Mouse (Mus musculus): ENCODE measurements at regions not wholly inside any gene's neighbourhood (a gene's known extent, or its start where the extent isn't known, plus 50 kb on each side); places are given as distances from the start of the nearest gene placed in this dataset.
"Not testable (repeated sequence)": the region's sequence is repeated elsewhere in the genome, so short reads cannot be mapped to it uniquely, and the experiment has no call there.

DNA sequence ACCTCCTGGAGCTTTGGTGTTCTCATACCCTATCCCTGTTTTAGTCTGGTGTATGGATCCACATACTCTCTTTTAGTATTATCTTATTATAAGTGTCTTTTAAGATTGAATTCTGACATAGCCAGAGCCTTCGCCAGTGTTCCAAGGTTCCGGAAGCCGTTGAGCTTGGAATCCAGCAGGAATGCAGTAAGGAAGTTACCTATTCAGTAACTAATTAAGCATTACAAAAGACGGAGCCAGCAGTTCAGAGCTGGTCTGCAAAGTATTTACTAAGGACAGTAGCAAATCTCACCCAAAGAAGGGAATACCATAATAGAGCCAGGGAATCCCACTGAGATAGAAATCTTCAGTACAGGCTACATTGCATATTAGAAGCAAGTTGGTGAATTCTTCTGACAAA lies 93.7 kb upstream of the Ghr start:
- not testable (repeated sequence) for H3K9ac ChIP-seq; H3K27me3 ChIP-seq; H3K4me3 ChIP-seq (replicated peaks); H3K4me2 ChIP-seq (replicated peaks); H3K27ac ChIP-seq (replicated peaks); H3K9me3 ChIP-seq (replicated peaks); ATAC-seq (ENCODE audit: insufficient number of reproducible peaks, low FRiP score, low TSS enrichment, low read depth); H3K4me1 ChIP-seq; H3K36me3 ChIP-seq
- WGBS = 34% methylated on average over 4 of the region's 4 CpGs

DNA sequence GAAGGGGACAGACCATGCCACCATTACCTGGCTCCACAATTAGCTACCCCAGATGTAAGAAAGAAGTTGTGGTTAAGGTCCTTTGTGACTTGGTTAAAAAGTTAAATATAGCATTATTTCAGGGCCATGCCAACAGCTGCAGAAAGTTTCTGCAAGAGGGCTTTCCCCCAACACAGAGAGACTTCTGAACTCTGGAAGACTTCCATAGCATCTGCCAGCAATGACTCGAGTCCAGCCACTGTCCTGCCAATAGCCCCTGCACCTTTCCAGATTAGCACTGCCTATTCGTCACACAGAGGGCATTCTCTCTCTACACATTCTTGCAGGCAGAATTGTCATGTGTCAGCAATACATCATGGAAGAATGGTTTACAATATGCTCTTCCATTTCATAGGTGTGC lies 89.3 kb upstream of the Ghr start:
- Histone ChIP-seq H3K4me2 (replicated peaks) (no peak overlapping the region), H3K27me3 (no peaks in the 10 kb centered on the region), H3K27ac (replicated peaks) (no peak overlapping the region), H3K36me3 (no peaks in the 10 kb centered on the region), H3K4me3 (replicated peaks) (no peak overlapping the region), H3K9ac (no peak overlapping the region), H3K9me3 (replicated peaks) (no peaks in the 10 kb centered on the region), H3K4me1 (no peaks in the 10 kb centered on the region)
- no peak for ATAC-seq (ENCODE audit: insufficient number of reproducible peaks, low FRiP score, low TSS enrichment, low read depth)
- WGBS = 86% methylated on average over 2 of the region's 2 CpGs

DNA sequence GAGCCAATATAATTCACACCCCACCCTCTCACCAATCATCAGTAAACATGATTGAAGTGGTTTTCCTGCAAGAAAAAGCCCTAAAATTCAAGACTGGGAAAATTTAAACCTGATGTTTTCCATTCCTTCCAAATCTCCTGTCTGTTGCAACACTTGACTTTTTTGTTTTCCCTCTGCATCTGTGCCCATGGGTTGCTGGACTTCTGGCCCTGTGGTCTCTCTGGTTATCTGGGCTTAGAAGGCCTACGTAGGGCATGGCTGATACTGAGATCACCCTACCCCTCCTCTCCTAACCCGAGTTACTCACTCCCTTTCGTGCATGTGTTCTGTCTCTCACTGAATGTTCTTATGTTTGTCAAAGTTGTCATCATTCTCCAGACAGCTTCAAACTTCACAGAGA lies 87.9 kb upstream of the Ghr start:
- H3K27me3 ChIP-seq = no peaks in the 10 kb centered on the region
- no peak overlapping the region for H3K4me3 ChIP-seq (replicated peaks)
- no peak for ATAC-seq (ENCODE audit: insufficient number of reproducible peaks, low FRiP score, low TSS enrichment, low read depth)
- H3K9ac ChIP-seq = no peak overlapping the region
- H3K4me1 ChIP-seq = no peaks in the 10 kb centered on the region
- no peaks in the 10 kb centered on the region for H3K36me3 ChIP-seq
- H3K27ac ChIP-seq (replicated peaks) = no peak overlapping the region
- no peak overlapping the region for H3K4me2 ChIP-seq (replicated peaks)
- WGBS = 54% methylated on average over 3 of the region's 3 CpGs
- H3K9me3 ChIP-seq (replicated peaks) = no peaks in the 10 kb centered on the region

DNA sequence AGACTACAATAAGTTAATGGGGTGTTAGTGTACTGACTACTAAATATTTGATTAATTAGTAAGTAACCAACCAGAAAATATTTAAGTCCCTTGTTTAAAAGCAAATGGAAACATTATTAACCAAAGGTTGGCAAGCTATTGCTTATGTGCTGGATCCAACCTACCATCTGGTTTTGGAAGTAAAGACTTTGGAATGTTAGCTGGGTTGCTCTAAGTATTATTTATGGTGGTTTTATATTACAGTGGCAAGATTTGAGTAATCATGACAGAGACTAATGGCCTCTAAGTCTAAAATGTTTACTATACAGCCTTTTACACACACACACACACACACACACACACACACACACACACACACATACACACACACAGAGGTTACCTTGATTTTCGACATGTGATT lies 86.1 kb upstream of the Ghr start:
- Histone ChIP-seq H3K27ac (replicated peaks) (no peak overlapping the region), H3K4me2 (replicated peaks) (no peak overlapping the region), H3K4me3 (replicated peaks) (no peak overlapping the region), H3K36me3 (no peaks in the 10 kb centered on the region), H3K9ac (no peak overlapping the region), H3K9me3 (replicated peaks) (no peaks in the 10 kb centered on the region), H3K27me3 (no peaks in the 10 kb centered on the region), H3K4me1 (no peaks in the 10 kb centered on the region)
- WGBS = 84% methylated on average over 1 of the region's 1 CpGs
- ATAC-seq (ENCODE audit: insufficient number of reproducible peaks, low FRiP score, low TSS enrichment, low read depth) = no peak

DNA sequence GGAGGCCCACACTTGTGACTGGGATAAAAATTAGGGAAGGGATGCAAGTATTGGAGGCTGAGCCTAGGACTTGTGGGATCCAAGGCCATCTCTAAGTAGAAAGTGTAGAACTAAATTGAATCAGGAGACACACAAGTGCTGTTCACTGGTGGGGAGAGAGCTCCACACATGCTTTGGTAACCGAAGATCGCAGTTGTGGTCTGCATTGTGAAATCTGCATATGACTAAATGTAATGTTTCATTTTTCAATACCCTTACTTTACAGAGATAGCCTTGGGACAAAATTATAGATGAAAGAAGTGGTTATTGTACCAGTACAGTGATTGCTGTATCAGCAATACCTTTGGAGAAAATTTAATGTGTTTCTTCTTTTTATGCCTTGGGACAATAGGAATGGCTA lies 85.6 kb upstream of the Ghr start:
- ATAC-seq (ENCODE audit: insufficient number of reproducible peaks, low FRiP score, low TSS enrichment, low read depth) = no peak
- Histone ChIP-seq H3K27ac (replicated peaks) (no peak overlapping the region), H3K4me2 (replicated peaks) (no peak overlapping the region), H3K4me3 (replicated peaks) (no peak overlapping the region), H3K27me3 (no peaks in the 10 kb centered on the region), H3K9ac (no peak overlapping the region), H3K4me1 (no peaks in the 10 kb centered on the region), H3K36me3 (no peaks in the 10 kb centered on the region), H3K9me3 (replicated peaks) (no peaks in the 10 kb centered on the region)
- WGBS = 88% methylated on average over 2 of the region's 2 CpGs

DNA sequence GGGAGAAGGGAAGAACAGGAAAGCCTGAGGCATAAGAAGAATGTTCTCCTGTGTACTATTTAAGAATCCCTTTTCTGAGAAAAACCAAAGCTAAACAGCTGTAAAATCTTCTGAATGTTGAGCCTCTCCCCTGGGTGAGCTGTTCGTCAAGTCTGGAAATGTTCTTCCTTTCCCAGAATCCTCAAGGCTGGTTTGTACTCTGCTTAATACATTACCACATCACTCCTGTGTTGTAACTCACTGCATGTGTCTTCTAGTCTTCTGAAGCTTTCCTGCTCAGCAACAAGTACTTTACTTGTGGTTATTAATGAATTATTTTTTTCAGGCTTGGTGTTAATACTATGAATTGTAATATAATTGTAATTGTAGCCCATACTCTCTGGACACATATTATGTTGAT lies 65.4 kb upstream of the Ghr start:
- Histone ChIP-seq H3K4me3 (replicated peaks) (no peak overlapping the region), H3K4me2 (replicated peaks) (no peak overlapping the region), H3K9me3 (replicated peaks) (no peaks in the 10 kb centered on the region), H3K27ac (replicated peaks) (no peak overlapping the region), H3K36me3 (no peaks in the 10 kb centered on the region), H3K4me1 (no peaks in the 10 kb centered on the region), H3K27me3 (no peaks in the 10 kb centered on the region), H3K9ac (no peak overlapping the region)
- no peak for ATAC-seq (ENCODE audit: insufficient number of reproducible peaks, low FRiP score, low TSS enrichment, low read depth)
- WGBS = 37% methylated on average over 1 of the region's 1 CpGs

DNA sequence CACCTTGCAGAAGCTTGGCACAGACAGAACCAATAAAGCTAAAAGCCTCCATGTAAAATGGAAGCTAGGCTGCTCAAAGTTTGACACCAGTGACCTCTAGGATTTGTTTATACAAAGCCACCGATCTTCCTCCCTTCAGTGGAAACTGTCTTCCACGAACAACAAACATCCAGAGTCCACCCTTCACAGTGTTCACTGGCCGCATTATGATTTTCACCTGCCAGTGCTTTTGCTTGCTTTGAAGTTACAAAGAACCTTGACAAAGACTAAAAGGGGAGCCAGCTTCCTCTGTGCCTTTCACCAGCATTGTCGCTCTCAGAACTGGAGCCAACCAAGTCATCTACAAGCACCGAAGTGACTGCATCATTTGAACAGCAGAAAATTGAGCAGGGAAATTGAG lies 56.8 kb upstream of the Ghr start:
- no peak overlapping the region for H3K27ac ChIP-seq (replicated peaks)
- no peak overlapping the region for H3K4me3 ChIP-seq (replicated peaks)
- WGBS = 65% methylated on average over 5 of the region's 5 CpGs
- H3K4me1 ChIP-seq = no peaks in the 10 kb centered on the region
- no peaks in the 10 kb centered on the region for H3K36me3 ChIP-seq
- no peak for ATAC-seq (ENCODE audit: insufficient number of reproducible peaks, low FRiP score, low TSS enrichment, low read depth)
- no peaks in the 10 kb centered on the region for H3K9me3 ChIP-seq (replicated peaks)
- H3K27me3 ChIP-seq = no peaks in the 10 kb centered on the region
- no peak overlapping the region for H3K9ac ChIP-seq
- no peak overlapping the region for H3K4me2 ChIP-seq (replicated peaks)

Data from embryonic facial prominence, embryonic 15.5 days (tissue).